Mouse (Mus musculus) neural tube, embryonic 13.5 days (tissue): ENCODE data around the gene Crygd. TPM values are rescaled to one million over a fixed set of nuclear protein-coding genes. Genes with fewer than 3 reads are reported as not detected.

Experiments used
- ATAC-seq: fragments of 200-750 bp; cut with Nextera tagmentation; 2 replicates; pipeline ENCODE4 v1.8.0; 2017; ENCODE audit warnings: low read depth, mild to moderate bottlenecking, moderate TSS enrichment, moderate library complexity
- H3K27ac ChIP-seq: fragments of 300-500 bp; sonication (generic); replicated peaks from 2 replicates; pipeline ENCODE4 v1.5.1; 2015; ENCODE audit warnings: moderate library complexity, mild to moderate bottlenecking, inconsistent platforms
- H3K27me3 ChIP-seq: fragments of 300-500 bp; sonication (generic); 2 replicates; pipeline ENCODE4 v1.6.1; 2015; ENCODE audit warnings: mild to moderate bottlenecking, inconsistent platforms
- H3K36me3 ChIP-seq: fragments of 300-500 bp; sonication (generic); 2 replicates; pipeline ENCODE4 v1.6.1; 2015; ENCODE audit warnings: mild to moderate bottlenecking, inconsistent platforms
- H3K4me1 ChIP-seq: fragments of 300-500 bp; sonication (generic); replicated peaks from 2 replicates; pipeline ENCODE4 v1.6.1; 2015; ENCODE audit warnings: inconsistent platforms
- H3K4me2 ChIP-seq: fragments of 300-500 bp; sonication (generic); 2 replicates; pipeline ENCODE4 v1.6.1; 2015; ENCODE audit warnings: inconsistent platforms, mild to moderate bottlenecking, moderate library complexity
- H3K4me3 ChIP-seq: fragments of 300-500 bp; sonication (generic); 2 replicates; pipeline ENCODE4 v1.5.1; 2015; ENCODE audit warnings: mild to moderate bottlenecking, inconsistent platforms
- H3K9ac ChIP-seq: fragments of 300-500 bp; sonication (generic); 2 replicates; pipeline ENCODE4 v1.6.1; 2015; ENCODE audit warnings: moderate library complexity, mild to moderate bottlenecking, inconsistent platforms
- H3K9me3 ChIP-seq: fragments of 300-500 bp; sonication (generic); 2 replicates; pipeline ENCODE4 v1.6.1; 2016; ENCODE audit warnings: inconsistent platforms
- WGBS: fragments of 180-500 bp; shearing (Covaris S2); methylation state at CpG from one replicate; pipeline ENCODE4 v1.1.7; 2015; 5-methylcytosine and 5-hydroxymethylcytosine counted together
- polyA plus RNA-seq: library from polyadenylated mRNA; unstranded; fragments of >200 nt; fragmentation: Nextera tagmentation; extraction: Ambion mirVana; gene quantifications from 2 replicates; pipeline ENCODE4 v1.2.1, GENCODE M21; 2015

Crygd gene
- not detected in 2 replicates for polyA plus RNA-seq

DNA sequence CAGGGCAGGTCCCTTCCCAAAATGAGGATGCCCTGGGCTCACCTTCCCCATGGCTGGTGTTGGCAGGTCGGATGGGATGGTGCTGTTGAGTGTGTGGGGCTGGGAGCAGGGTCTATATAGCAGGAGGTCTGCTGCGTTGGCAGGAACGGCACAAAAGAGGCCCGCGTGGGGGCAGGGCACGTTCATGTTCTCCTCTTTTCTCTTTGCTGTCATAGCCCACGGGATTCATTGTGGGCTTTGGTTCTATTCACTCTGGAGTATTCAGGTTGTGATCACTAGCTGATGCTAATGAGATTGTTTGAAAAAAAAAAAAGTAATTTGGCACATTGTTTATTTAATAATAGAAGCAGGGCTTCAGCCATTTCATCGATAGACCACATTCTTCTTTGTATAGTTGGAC lies at the start of gene Crygd:
TSS of gene Crygd (minus strand) at position 101 of the 400 bp plus-strand sequence.
- Histone ChIP-seq H3K36me3 (no peaks in the 10 kb centered on the region), H3K9ac (no peak within 1 kb of the TSS), H3K27ac (no peak within 1 kb of the TSS), H3K4me2 (no peak within 1 kb of the TSS), H3K4me3 (no peak within 1 kb of the TSS), H3K27me3 (no peaks in the 10 kb centered on the region), H3K9me3 (no peaks in the 10 kb centered on the region), H3K4me1 (no peaks in the 10 kb centered on the region)
- 55% methylated on average over 8 of the region's 8 CpGs for WGBS
- ATAC-seq = no peak

DNA sequence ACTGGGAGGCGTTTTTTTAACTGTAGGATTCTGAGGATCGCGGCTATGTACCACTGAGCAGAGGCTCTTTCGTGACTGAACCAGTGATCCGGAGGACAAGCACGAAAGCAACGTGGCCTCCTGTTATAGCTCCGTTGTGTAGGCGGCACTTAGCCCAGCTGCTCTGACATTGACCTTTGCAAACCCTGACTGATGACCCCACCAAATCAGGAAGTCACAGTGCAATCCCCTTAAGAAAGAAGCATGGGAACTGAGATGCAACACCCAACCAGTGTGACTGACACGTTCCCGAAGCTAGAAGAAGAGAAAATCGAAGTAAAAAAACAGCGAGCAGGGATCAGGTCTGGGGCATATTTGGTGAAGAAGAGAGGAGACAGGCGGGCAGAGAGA lies 49.5 kb upstream of the Crygd start:
- Histone ChIP-seq H3K4me3 (no peak overlapping the region), H3K27me3 (no peaks in the 10 kb centered on the region), H3K9ac (no peak overlapping the region), H3K36me3 (no peaks in the 10 kb centered on the region), H3K27ac (no peak overlapping the region), H3K4me2 (peak overlapping the region; percentile 36), H3K4me1 (peaks cover 9% of the 10 kb centered on the region), H3K9me3 (no peaks in the 10 kb centered on the region)
- 53% methylated on average over 14 of the region's 14 CpGs for WGBS
- peak; percentile 43; the same call in 1 of the 2 replicates for ATAC-seq

GRCm38 (mm10) chr1:65112031-65112806 lies 49.0 kb upstream of the Crygd start:
- Histone ChIP-seq H3K4me2 (peak overlapping the region; percentile 36), H3K36me3 (no peaks in the 10 kb centered on the region), H3K4me3 (no peak overlapping the region), H3K27me3 (no peaks in the 10 kb centered on the region), H3K4me1 (peaks cover 9% of the 10 kb centered on the region), H3K9me3 (no peaks in the 10 kb centered on the region), H3K9ac (no peak overlapping the region), H3K27ac (no peak overlapping the region)
- 14% methylated on average over 8 of the region's 8 CpGs for WGBS
- no peak for ATAC-seq

DNA sequence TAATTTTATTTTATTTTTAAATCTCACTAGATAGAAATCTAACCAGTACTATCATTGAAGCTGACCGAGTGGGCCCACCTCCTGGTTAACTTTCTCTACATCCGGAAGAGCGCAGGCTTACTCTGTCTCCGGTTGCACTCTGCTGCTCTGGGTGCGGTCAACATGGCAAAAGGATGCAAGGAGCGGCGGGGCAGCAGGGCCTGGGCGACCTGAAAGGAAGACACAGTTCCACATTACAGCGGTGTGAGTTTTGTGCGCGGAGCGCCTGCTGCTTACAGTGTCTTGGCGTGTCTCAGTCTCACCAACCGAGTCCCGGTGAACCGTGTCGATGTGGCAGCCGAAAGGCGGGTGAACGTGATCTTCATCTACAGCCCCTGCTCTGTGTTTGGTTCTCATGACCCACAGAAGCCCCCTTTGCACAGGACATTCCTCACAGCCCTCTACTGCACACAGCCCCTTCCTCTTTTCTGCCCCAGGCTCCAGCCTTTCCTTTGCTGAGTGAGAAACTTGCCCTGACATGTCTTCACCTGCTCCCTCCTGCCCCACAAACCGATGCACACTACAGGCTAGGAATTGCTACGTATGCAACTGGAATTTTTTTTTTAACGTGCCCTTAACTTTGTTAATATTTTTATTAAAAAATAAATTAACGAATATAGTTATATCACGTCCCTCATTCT lies 46.6 kb upstream of the Crygd start:
- ATAC-seq = no peak
- Histone ChIP-seq H3K9ac (no peak overlapping the region), H3K27me3 (no peaks in the 10 kb centered on the region), H3K4me2 (no peak overlapping the region), H3K4me3 (no peak overlapping the region), H3K4me1 (peaks cover 9% of the 10 kb centered on the region), H3K9me3 (no peaks in the 10 kb centered on the region), H3K36me3 (no peaks in the 10 kb centered on the region), H3K27ac (no peak overlapping the region)
- WGBS = 76% methylated on average over 25 of the region's 25 CpGs

DNA sequence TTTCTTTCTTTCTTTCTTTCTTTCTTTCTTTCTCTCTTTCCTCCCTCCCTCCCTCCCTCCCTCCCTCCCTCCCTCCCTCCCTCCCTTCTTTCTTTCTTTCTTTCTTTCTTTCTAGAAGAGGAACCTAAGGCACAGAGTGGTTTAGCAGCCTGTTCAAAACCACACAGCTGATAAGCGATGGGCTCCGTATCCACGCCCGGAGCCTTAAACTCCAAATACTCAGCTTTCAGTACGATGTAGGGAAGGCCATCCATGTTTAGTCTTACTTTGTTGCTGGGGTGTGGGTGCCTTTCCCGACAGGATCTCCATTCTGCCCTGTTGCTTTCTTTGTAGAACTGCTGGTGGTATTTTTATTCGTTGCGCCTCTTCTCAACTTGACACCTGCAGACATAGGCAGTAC lies 45.9 kb upstream of the Crygd start:
- ATAC-seq = no peak
- no peak overlapping the region for H3K27ac ChIP-seq
- no peak overlapping the region for H3K4me2 ChIP-seq
- 94% methylated on average over 8 of the region's 8 CpGs for WGBS
- no peaks in the 10 kb centered on the region for H3K36me3 ChIP-seq
- H3K4me3 ChIP-seq = no peak overlapping the region
- peaks cover 9% of the 10 kb centered on the region for H3K4me1 ChIP-seq
- H3K27me3 ChIP-seq = no peaks in the 10 kb centered on the region
- no peak overlapping the region for H3K9ac ChIP-seq
- H3K9me3 ChIP-seq = no peaks in the 10 kb centered on the region

- Histone ChIP-seq H3K27me3 (no peaks in the 10 kb centered on the region), H3K9me3 (no peaks in the 10 kb centered on the region), H3K27ac (no peak overlapping the region), H3K4me1 (peaks cover 5% of the 10 kb centered on the region), H3K4me3 (no peak overlapping the region), H3K36me3 (no peaks in the 10 kb centered on the region), H3K9ac (no peak overlapping the region), H3K4me2 (no peak overlapping the region)
- ATAC-seq = no peak
- WGBS = 88% methylated on average over 10 of the region's 10 CpGs
Observed at GRCm38 (mm10) chr1:65107654-65108279, 44.5 kb upstream of the Crygd start.

DNA sequence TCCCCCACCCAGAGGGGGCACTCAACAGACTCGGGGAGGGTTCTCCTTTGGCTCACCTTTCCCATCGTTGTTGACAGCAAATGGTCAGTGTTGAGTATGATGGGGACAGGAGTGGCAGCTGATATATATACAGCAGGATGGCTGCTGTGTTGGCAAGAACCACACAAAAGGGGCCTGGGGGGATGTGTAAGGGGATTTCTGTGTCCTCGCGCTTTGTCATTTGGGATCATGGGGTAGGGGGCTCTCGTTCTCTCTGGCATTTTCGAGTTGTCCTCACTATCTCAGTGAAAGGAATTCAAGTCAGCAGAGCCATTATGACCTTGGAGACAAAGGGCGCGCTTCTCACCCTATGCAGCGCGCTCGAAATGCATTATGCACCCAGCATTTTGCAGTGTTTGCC lies 40.0 kb upstream of the Crygd start, which contains the start of gene Cryga:
TSS of gene Cryga (minus strand) at position 101 of the 400 bp plus-strand sequence.
- H3K9me3 ChIP-seq = no peaks in the 10 kb centered on the region
- H3K4me3 ChIP-seq = no peak within 1 kb of the TSS
- no peaks in the 10 kb centered on the region for H3K36me3 ChIP-seq
- 83% methylated on average over 11 of the region's 11 CpGs for WGBS
- no peak for ATAC-seq
- H3K4me1 ChIP-seq = no peaks in the 10 kb centered on the region
- H3K9ac ChIP-seq = no peak within 1 kb of the TSS
- no peaks in the 10 kb centered on the region for H3K27me3 ChIP-seq
- H3K4me2 ChIP-seq = no peak within 1 kb of the TSS
- no peak within 1 kb of the TSS for H3K27ac ChIP-seq

GRCm38 (mm10) chr1:65096953-65097352 lies 33.7 kb upstream of the Crygd start:
- ATAC-seq = no peak
- H3K9me3 ChIP-seq = no peaks in the 10 kb centered on the region
- no peak overlapping the region for H3K4me3 ChIP-seq
- H3K27me3 ChIP-seq = no peaks in the 10 kb centered on the region
- no peaks in the 10 kb centered on the region for H3K36me3 ChIP-seq
- no peak overlapping the region for H3K4me2 ChIP-seq
- WGBS = 86% methylated on average over 3 of the region's 3 CpGs
- H3K4me1 ChIP-seq = no peaks in the 10 kb centered on the region
- no peak overlapping the region for H3K27ac ChIP-seq
- H3K9ac ChIP-seq = no peak overlapping the region

DNA sequence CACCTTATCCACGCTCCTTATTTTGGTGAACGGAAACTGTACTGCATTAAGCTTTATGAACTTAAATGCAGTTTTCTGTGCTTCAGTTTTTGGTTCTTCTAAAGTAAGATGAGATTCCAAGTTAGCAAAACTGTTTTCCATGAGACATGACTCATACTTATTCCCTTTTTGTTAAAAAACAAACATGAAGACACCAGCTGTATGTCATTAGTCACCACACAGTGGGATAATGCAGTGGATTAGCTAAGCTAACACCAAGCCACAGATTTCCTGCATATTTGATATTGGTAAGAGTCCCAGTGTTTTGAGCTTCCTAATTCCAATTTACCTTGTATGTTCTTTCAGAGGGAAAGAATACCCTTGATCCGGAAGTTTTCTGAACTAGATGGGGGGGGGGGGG lies 28.3 kb upstream of the Crygd start:
- Histone ChIP-seq H3K4me1 (no peaks in the 10 kb centered on the region), H3K27ac (no peak overlapping the region), H3K9me3 (no peaks in the 10 kb centered on the region), H3K4me2 (no peak overlapping the region), H3K4me3 (no peak overlapping the region), H3K36me3 (no peaks in the 10 kb centered on the region), H3K9ac (no peak overlapping the region), H3K27me3 (no peaks in the 10 kb centered on the region)
- 92% methylated on average over 3 of the region's 3 CpGs for WGBS
- no peak for ATAC-seq

GRCm38 (mm10) chr1:65090370-65090769 lies 27.1 kb upstream of the Crygd start:
- H3K4me3 ChIP-seq = no peak overlapping the region
- no peaks in the 10 kb centered on the region for H3K4me1 ChIP-seq
- WGBS = 83% methylated on average over 2 of the region's 2 CpGs
- H3K36me3 ChIP-seq = no peaks in the 10 kb centered on the region
- ATAC-seq = no peak
- no peaks in the 10 kb centered on the region for H3K27me3 ChIP-seq
- no peak overlapping the region for H3K4me2 ChIP-seq
- H3K27ac ChIP-seq = no peak overlapping the region
- H3K9me3 ChIP-seq = no peaks in the 10 kb centered on the region
- H3K9ac ChIP-seq = no peak overlapping the region

DNA sequence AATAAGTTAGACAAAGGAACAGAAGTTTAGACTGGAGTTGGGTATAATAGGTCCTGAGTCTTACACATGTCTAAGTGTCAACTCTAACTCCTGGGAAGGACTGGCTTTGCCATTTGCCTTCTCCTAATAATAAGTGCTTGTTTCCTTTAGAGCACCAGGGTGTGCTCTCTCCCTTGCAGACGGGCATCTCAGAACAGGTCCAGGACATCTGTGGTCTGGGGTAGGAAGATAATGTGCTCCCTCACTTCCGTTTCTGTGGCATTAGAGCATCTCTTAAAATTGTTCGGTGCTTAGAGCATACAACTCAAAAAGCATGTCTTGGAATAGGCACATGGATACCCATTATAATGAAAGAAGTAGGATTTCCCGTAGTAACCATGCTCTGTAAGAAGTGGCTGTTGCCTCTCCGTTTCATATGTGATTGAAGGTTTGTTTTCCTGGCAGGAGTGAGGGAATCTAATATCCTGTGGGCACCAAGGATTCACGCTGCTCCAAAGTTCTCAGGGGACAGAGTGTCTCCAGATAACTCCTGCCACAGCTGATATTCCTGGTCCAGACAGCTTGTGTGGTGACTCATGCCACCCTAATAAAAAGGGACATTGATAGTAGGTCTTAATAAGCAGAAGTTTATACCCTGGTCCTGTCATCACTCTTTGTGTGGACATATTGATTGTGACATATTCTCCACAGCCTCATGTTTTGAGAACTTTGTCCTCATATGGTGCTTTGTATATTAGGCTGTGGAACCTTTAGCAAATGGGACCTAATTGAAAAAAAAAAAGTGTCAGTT lies 25.5 kb upstream of the Crygd start:
- Histone ChIP-seq H3K36me3 (no peaks in the 10 kb centered on the region), H3K4me1 (no peaks in the 10 kb centered on the region), H3K9ac (no peak overlapping the region), H3K27me3 (no peaks in the 10 kb centered on the region), H3K4me3 (no peak overlapping the region), H3K27ac (no peak overlapping the region), H3K4me2 (no peak overlapping the region), H3K9me3 (no peaks in the 10 kb centered on the region)
- ATAC-seq = no peak
- WGBS = 78% methylated on average over 6 of the region's 6 CpGs

- Histone ChIP-seq H3K27me3 (no peaks in the 10 kb centered on the region), H3K4me3 (no peak within 1 kb of the TSS), H3K4me2 (no peak within 1 kb of the TSS), H3K27ac (no peak within 1 kb of the TSS), H3K9ac (no peak within 1 kb of the TSS), H3K36me3 (no peaks in the 10 kb centered on the region), H3K4me1 (peaks cover 5% of the 10 kb centered on the region; the same call in 1 of the 2 replicates), H3K9me3 (no peaks in the 10 kb centered on the region)
- 29% methylated on average over 7 of the region's 7 CpGs for WGBS
- ATAC-seq = no peak
Observed at GRCm38 (mm10) chr1:65082188-65082587, 18.9 kb upstream of the Crygd start, which contains the start of gene Crygb. Crygb (minus strand) TSS chr1:65082288.
